Mouse (Mus musculus): ENCODE data around the gene Nps. TPM values are rescaled to one million over a fixed set of nuclear protein-coding genes. Genes with fewer than 3 reads are reported as not detected.

Gene Nps
- not detected for polyA plus RNA-seq (2017; shearing (Covaris generic))

DNA sequence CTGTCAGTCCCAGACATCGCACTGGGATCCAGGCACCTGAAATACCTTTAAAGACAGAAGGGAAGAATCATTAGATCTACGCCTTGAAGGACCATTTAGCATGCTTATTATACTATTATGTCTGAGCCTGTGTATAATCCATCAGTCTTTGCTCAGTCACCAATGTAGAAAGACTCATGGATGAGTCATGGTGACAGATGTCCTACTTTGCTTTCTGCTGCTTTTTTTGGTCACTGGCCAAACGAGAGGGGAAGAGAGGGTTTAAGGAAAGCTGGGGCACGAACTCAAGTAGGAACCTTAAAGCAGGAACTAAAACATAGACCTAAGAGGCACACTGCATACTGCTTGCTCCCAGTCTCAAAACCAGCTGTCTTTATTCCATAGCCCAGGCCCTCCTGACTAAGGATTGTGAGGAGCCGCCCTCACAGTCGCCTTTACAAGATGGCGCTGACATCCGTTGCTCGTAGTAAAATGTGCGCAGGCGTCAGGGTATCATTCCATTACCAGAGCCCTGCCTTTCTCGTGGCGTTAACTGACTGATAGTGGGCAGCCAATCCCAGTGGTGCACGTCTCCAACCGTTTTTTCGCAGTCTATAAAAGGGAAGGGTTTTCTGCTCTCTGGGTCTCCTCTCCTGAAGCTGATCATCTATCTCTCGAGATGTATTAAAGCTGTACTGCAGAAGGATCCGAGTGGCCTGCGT is at the start of gene Nps:
TSS of gene Nps (plus strand) at position 651 of the 701 bp plus-strand sequence.

Other genes starting within 250 kb of the Nps start
- not detected for gene Foxi2, start 151.6 kb downstream of the Nps start, polyA plus RNA-seq (2017; shearing (Covaris generic))